Mouse (Mus musculus) small intestine, adult 2 months (tissue): Measurements from ENCODE around the gene Clic1.

Experiments used
- CTCF ChIP-seq: fragments of 200-500 bp; IDR thresholded peaks from 2 replicates; pipeline ENCODE4 v1.5.1; 2012; ENCODE audit warnings: low read depth, mild to moderate bottlenecking, control low read depth, inconsistent platforms, low read length, moderate library complexity, mixed read lengths; ENCODE audit not compliant: insufficient replicate concordance, insufficient read length; ENCODE audit errors: extremely low read depth
- POLR2A ChIP-seq: fragments of 200-500 bp; IDR thresholded peaks from 2 replicates; pipeline ENCODE4 v1.6.1; 2012; ENCODE audit warnings: low read depth, mild to moderate bottlenecking, control low read depth, inconsistent platforms, low read length, moderate library complexity

DNA sequence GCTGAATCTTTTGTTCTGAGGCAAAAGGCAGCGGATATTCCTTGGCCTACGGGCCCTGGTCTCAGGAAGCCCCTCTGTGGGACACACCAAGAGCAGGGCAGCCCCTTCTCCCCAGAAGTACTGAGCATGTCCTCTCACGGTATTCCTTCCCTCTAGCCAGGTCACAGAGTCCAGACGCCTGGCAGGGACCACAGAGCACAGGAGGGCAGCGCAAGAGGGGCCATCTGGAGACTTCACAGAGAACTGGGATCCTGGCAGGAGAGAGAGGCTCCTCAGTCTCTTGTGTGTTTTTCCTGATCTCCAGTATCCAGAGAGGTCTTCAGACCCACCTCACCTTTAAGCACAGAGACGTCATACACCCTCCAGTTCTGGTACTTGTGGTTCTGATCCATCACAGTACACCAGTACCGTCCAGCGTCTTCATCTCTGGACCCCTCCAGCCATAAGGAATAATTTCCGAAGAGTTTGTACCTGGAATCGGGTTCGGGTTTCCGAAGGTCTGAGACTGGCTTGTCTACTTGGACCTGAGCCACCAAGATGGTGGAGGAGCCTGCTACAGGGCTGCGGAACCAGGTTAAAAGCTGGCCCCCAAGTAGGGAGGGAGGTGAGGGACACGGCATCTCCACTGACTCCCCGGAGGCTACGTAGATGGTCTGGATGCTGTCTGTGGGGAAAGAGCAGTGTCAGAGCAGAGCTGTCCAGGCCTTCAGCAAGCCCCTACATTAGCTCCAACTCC is 33.2 kb downstream of the Clic1 start:
- TF ChIP-seq CTCF = no peak
- TF ChIP-seq POLR2A = no peak
